Mouse (Mus musculus) frontal cortex, postnatal 10 days (tissue): Measurements from ENCODE around the gene Tas2r138.
"Not testable (repeated sequence)": the region's sequence is repeated elsewhere in the genome, so short reads cannot be mapped to it uniquely, and the experiment has no call there.

Source experiments
- DNase-seq, 2 experiments: peaks; one replicate each; pipeline ENCODE4 v3.0.0; 2022; ENCODE audit warnings: low spot score in 2 of 2, mixed read lengths in 1 of 2

Gene Tas2r138

DNA sequence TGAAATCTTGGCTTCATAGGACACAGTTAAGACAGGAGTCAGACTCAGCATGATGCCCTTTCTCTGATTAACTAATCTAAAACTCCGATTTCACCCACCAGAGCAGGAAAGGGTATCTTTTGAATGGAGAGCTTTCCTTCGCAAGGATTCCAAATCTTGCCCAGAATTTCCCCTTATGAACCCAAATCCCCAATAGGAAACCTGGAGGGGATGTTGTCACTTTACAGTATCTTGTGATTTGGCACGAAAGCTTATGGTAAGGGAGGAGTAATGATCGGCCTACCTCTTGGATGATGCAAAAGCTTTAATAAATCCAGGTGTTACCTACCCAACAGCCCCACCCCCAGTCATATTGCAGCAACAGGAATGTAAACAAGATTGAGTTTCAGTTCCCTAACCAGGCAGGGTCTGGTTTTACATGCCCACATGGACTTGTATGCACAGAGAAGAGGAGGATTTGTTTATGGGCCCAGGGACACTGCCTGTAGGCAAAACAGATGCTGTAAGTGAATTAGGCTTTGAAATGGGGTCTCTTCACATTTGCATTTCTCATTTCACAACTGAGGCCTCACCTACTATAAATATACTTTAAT lies at the start of gene Tas2r138:
Gene Tas2r138 (minus strand): TSS at position 51 of the 593 bp plus-strand sequence.
- no peak for DNase-seq

DNA sequence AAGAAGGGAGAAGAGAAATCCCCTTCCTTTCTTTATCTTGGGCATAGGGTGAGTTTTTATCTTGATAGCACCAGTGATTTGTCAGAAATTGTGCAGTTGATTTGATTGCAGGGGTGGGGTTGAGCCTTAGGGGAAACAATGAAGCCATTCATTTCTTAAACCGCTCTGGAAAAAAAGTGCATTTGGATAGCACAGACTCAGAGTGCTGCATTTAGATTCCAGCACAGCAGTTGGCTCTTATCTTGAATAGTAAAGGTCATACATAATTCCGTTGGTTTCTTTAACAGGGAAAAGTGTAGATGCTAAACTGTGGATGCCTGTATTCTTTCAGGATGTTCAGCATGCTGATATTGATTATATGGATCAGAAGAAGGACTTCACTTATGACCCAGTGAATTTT lies 47.8 kb upstream of the Tas2r138 start:
- no peak for DNase-seq

DNA sequence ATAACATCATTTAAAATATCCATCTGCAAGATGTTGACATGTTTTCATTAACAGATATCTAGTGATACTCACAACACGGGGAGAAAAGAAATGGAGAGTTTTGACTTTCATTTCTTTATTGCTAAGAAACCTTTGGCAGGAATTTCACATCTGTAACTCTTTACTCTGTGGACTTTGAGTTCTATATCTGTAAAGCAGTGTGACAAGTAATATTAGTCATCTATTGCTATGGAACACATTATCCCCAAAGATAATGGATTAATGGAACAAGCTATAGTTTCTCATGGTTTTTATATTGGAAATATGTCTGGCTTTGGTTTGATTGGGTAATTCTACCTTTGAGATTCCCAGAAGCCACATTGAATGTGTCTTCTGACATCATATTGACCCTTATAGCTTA lies 37.8 kb upstream of the Tas2r138 start:
- no peak for DNase-seq

DNA sequence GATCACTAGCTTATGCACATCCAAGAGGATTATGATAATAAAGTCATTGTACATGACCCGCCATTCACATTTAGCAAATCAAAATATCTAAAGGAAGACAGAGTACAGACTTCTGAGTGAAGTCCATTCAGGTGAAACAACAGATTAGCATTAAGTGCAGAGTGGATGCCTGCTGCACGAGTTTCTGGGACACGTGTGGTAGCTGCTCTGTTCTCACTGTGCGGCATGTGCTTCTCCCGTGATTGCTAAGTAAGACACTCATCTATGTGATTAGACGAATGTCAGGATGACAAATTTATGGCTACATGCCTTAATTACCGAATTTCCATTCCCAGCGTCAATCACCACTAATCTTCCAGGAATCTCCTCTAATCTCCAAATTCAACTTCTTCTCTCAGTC lies 32.6 kb upstream of the Tas2r138 start:
- DNase-seq, result no peak

DNA sequence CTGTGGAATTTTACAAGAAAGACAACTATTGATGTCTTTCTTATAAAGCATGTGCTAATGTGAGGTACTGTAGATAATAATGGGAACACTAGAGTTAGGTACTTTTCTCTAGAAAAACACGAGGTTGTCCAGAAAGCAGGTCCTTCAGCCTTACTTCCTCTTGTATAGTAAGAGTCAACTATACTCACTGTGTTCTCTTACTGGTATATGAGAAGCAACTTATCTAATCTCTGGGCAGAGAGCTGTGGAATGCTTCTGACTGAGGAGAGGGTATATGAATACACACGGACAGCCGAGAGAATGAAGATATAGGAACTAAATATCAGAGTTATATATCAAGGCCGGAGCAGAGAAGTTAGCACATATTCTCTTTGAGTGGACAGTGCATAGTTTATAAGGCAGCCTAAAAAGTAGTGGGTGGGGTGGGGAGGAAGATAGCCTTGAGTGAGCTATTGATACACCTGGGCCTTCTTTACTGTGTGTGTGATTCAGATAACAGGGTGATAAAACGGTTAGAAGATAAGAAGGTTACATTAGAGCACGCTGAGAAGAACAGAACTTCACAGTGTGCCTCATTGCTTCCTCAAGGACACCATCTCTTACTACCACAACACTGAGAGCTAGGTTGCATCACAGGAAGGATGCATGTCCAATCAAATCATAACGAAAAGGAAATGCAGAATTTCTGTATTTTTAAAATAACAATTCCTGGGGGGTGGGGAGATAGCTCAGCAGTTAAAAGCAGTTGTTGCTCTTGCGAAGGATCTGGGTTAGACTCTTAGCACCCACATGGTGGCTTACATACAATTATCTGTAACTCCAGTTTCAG lies 27.8 kb upstream of the Tas2r138 start:
- DNase-seq, result no peak

DNA sequence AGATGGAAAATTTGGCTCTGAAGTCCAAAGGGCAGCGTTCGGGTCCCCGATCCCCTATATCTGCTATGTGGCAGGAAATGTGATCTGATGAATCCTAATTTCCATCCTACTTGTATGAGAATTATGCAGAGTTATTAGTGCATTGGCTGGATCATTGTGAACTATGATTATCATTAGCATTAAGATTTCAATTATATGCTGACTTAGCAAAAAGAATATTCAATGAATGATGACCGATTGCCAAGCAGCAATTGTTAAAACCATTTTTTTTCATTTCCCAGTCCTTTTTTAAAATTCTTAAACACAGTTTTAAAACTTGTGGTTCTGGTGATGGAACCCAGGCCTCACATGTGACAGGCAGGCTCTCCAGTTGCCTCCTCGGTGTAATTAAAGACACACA lies 24.6 kb upstream of the Tas2r138 start:
- DNase-seq, result no peak

DNA sequence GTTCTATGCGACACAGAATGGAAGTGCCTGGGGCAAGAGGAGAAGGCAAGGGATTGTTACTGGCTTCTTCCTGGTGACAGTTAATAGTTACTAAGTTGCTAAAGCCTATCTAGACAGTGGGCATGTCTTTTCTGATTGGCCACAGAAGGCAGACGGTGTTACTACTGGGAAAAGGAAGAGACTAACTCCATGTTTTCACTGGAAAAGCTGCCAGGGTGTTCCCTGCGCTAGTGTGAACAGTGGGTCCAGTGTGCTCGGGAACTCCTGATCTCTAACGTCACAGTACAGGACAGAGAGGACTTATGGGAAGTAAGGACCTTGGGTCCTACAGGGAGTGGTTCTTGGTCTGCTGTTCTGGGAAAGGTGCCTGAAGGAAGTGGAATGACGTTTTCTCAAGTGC lies 22.4 kb upstream of the Tas2r138 start:
- no peak for DNase-seq

DNA sequence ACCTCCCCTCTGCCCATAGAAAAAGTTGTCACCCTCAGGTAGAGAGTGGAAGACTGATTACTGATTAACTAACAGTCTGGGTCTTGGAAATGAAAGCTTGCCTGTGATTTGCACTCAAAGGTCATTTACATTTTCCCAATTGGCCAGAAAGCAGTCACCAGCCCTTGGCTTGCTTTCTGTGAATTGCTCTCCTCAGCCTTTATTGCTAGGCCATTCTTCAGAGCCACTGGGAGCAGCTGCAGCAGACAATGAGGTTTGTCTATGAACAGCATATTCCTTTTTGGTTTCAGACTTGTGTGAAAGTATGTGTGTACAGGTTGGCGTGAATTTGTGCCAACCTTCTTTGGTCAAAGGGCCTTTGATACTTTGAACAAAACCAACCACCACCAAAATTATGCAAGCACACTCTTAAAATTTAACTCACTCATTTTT lies 21.5 kb upstream of the Tas2r138 start:
- DNase-seq, result no peak

DNA sequence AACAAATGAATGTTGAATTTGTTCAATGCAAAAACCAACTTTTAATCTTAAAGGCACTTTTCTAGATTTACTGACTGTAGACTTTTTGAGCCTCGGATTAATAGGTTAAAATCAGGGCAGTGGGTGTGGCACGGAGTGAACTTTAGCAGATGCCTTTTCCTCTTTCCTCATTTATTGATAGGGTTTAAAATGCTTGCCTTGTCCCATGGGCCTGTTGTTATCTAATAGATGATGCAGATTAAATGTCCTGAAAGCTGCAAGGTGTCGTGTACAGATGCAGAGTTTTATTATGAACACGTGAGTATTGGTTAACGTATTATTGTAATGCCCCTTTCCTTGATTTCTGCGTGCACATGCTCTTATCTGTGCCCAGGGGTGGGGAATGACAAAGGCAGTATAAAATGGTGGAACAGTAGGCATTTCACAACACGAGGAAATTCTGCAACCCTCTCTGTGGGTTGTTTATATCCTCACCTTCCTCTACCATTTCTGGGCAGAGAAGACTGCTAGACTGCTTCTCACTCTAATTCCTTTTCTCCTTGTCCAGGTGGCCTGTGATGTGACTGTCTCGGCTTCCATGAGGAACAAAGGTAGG lies 15.4 kb upstream of the Tas2r138 start, which contains the start of gene Mgam:
Gene Mgam (plus strand): TSS at position 426 of the 595 bp plus-strand sequence.
- no peak for DNase-seq

DNA sequence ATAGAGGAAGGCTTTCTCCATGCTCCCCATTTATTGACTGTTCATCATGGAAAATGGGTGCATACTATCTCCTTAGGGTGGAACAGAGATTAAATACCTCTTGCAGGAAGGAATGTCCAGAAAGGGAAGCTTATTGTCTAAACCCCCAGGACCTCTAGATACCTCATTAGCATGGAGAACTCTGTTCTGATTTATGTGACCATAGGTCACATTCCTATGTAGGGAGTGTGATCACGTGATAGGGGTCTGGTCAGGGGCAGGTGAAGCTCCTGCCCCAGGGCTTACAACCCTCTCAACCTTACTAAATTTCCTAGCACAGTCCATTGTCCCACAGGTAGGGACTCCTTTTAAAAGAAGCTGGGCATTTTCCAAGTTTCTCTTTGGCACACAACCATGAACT lies 13.0 kb upstream of the Tas2r138 start:
- DNase-seq, result no peak

DNA sequence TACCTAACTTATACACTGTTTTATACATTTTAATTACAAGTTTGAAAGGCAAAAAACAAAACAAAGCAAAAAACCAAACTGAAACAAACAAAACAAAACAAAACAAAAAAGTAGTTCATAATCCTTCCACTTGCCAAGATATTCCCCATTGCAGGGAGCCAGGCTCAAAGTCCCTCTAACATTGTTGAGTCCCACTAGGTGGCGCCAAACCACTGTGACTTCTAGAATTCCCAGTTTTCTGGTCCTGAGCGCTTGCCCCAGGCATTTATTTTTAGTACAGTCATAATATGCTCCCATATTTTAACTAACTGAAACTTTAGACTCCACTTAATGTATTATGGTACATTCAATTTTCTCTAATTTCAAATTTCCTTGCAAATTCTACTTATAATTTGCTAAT lies 4.9 kb upstream of the Tas2r138 start:
- DNase-seq, result peak in 1 of 2 experiments; percentile 55

DNA sequence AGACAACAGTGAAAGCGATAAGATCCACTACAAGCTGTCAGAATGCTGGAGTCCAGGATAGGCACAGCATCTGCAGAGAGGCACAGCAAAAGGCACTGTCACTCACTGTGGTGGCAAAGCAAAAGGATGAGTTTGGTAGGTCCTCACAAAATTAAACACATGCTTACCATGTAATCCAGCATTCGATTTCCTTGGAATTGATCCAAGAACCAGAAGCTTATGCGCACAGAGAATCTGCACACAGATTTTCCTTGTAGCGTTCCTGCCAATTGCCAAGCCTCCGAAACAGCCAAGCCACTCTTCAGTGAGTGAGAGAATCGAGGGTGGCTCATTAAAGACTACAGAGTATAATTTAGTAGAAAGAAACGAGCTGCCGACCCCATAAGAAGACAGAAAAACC lies 2.9 kb downstream of the Tas2r138 start:
- peak in 1 of 2 experiments; percentile 13 for DNase-seq

DNA sequence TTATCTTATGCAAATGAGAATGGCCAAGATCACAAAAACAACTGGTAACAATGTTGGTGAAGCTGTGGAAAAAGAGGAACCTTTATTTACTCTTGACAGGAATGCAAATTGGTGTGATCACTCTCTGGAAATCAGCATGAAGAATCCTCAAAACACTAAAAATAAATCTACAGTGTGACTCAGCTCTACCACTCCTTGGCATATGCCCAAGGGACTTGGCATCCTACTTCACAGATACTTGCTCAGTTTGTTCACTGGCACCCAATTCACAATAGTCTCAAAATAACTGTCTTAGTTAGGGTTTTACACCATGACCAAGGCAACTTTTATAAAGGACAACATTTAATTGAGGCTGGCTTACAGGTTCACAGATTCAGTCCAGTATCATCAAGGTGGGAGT lies 5.7 kb downstream of the Tas2r138 start:
- DNase-seq, result peak; percentile 25 to 27

DNA sequence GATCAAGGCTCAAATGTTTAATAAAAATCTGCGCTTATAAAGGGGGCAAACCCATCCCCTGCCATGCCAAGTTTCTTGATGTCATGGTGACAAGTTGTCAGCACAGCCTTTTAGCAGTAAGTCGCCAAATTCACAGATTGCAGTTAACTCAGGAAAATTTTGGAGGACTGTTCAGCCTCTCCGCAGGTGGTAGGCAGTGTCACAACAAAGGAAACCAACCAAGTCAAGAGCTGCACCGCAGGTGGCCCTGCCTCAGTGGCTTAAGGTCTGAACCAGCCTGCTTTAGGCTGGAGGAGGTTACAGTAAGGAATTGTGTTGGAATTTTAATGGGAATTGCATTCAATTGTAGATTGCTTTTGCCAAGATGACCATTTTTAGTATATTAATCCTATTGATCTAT lies 14.6 kb downstream of the Tas2r138 start:
- not testable (repeated sequence) for DNase-seq

DNA sequence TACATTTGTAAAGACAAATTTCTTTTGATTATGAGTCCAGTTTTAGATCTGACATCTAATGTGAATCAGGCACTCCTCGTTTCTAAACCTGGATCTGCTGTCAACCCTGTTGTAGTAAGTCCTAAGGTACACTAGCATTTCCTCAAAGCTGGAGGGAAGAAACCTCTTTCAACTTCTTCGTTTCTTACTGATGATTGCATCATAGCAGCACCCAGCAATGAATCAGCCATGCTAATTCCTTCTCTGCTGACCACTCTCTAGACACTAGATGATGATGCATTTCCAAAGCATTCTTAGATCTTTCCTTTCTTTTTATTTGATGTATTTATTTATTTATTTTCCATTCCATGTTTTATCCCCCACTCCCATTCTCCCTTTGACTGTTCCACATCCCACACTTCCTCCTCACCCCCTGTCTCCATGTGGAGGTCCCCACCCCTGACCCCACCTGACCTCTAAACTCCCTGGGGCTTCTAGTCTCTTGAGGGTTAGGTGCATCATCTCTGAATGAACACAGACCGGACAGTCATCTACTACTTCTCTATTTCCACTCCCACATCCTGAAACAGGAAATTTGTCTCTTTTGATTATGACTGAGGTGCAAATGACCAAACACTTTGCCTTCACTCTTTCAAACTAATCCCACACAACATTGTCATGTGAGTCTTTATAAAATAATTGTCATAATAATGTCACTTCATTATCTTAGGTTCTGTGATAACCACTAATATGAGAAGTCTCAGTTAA lies 18.1 kb downstream of the Tas2r138 start:
- no peak for DNase-seq

DNA sequence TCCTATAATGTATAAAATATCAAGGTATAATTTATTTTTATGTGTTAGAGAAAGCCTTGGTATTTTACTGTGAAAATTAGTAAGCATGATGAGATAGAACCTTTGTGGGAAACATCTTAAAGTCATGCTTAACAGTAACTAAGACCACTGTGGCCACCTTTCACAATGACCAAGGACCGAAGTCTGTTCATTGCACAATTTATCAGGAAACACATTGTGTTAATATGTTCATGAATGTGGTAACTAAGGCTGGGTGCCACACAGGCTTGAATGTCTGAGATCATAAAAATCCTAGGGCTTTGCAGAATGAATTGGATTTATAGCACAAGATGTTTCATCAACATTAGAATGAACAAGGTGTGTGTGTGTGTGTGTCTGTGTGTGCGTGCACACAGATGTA lies 24.8 kb downstream of the Tas2r138 start:
- no peak for DNase-seq

DNA sequence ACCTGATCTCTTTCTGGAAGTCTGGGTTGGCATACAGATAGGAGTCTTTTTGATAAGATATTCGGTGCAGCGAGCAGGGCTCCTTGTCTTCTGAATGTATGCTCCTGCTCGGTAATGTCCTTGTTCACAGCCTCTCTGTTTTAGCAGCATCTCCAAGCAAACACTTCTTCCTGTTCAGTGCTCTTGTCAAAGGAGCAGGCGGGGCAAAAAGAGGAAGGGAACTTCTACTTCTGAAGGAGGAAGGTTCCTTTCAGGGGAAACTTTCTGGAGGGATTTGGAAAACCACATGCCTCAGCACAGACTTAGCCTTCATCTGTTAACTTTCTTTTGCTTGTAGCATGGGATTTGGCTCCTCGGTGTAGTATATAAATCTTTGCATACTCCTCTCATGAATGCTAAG lies 27.5 kb downstream of the Tas2r138 start, which contains the start of gene Clec5a:
Gene Clec5a (minus strand): TSS at position 177 of the 400 bp plus-strand sequence.
- DNase-seq, result no peak

DNA sequence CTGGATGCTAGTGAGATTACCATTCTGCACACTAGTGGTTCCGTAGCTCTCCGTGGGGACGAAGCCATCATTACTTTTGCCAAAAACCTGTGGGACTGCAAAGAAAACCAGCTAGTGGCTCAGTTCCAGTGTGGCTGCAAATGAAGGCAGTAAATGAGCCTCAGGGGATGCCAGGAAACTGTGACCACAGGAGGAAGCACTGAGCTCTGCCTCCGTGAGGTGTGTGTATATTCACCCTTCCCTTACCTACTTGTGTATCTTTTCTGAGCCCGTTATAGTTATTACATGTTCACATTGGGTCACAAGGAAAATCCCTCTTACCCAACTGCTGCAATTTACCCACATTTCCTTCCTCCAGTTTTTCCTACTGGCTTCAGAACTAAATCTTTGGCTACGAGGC lies 28.8 kb downstream of the Tas2r138 start:
- DNase-seq, result no peak

DNA sequence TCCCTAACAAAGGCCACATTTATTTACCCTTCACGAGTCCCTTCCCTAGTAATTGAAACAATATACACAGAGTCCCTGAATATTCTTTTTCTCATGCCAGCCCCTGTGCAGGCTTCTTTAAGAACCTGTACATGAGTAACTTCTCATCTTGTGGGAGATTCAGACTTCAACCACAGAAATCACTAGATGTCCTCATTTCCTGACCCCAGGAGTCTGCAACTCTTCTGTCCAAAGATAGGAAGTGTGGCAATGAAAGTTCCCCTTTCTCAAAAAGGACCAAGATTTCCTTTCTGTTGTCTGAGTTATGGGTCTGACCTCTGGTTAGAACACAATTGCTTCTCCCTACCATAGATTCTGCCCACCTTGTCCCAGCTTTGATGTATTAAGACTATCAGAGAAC lies 36.8 kb downstream of the Tas2r138 start:
- no peak for DNase-seq

DNA sequence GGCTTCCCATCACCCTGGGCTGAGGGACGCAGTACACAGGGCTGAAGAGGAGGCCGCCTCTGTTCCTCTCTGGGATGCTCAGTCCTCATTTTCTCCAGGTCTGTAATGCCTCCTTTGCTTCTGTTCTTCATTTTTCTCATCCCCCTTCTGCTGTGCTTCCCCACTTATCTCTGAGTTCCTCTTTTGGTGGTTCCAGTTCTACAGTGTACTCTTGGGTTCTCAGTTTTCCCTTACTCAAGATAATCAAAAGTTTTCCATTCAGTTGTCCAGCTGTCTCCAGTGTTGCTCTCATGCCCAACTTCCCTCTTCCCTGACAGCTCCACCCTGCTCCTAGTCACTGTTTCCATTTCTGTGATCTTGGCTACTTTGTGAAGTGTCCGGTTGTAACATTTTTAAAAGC lies 39.5 kb downstream of the Tas2r138 start:
- DNase-seq, result no peak

DNA sequence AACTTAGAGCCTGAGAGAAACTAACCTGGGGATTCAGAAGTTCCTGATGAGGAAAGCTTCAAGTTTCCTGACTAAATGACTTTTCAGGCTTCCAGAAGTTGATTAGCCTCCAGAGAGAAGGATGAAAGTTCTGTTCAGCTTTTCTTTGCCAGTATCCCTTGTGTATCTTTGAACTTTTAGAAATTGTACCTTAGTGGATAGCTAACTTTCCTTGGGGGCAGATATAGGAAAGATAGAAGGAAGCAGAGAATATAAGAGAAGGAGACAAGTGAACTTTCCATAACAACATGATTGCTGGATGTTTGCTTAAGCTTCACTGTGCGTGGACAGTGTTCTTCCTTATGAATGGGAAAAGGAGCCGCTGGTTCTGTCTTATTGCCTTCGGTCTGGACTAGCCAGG lies 43.9 kb downstream of the Tas2r138 start, which contains the start of gene Olfr460:
Gene Olfr460 (plus strand): TSS at position 301 of the 400 bp plus-strand sequence.
- no peak for DNase-seq
